Mouse (Mus musculus) forebrain, embryonic 11.5 days (tissue): Measurements from ENCODE around the gene BC029722. TPM values are rescaled to one million over a fixed set of nuclear protein-coding genes. Genes with fewer than 3 reads are reported as not detected.
"Not testable (repeated sequence)": the region's sequence is repeated elsewhere in the genome, so short reads cannot be mapped to it uniquely, and the experiment has no call there.

ENCODE experiments used
- ATAC-seq: fragments of 200-750 bp; cut with Nextera tagmentation; replicated peaks from 2 replicates; pipeline ENCODE4 v1.8.0; 2017; ENCODE audit warnings: moderate TSS enrichment; ENCODE audit not compliant: low FRiP score
- DNase-seq: peaks from one replicate; pipeline ENCODE4 v3.0.0-alpha.2; 2017; ENCODE audit warnings: low spot score
- H3K27ac ChIP-seq: fragments of 300-500 bp; sonication (generic); 2 replicates; pipeline ENCODE4 v1.5.1; 2014; ENCODE audit warnings: low read depth, low read length
- H3K27me3 ChIP-seq: fragments of 300-500 bp; sonication (generic); 2 replicates; pipeline ENCODE4 v1.6.1; 2014; ENCODE audit warnings: mild to moderate bottlenecking, low read length, mixed read lengths; ENCODE audit not compliant: control insufficient read depth, insufficient read depth
- H3K36me3 ChIP-seq: fragments of 300-500 bp; sonication (generic); 2 replicates; pipeline ENCODE4 v1.6.1; 2014; ENCODE audit warnings: mild to moderate bottlenecking, low read length, moderate library complexity, mixed read lengths; ENCODE audit not compliant: control insufficient read depth, insufficient read depth
- H3K4me1 ChIP-seq: fragments of 300-500 bp; sonication (generic); replicated peaks from 2 replicates; pipeline ENCODE4 v1.6.1; 2014; ENCODE audit warnings: low read length, mixed read lengths; ENCODE audit not compliant: control insufficient read depth, insufficient read depth
- H3K4me2 ChIP-seq: fragments of 300-500 bp; sonication (generic); 2 replicates; pipeline ENCODE4 v1.6.1; 2014; ENCODE audit warnings: low read depth, mild to moderate bottlenecking, low read length, moderate library complexity, mixed read lengths; ENCODE audit not compliant: severe bottlenecking
- H3K4me3 ChIP-seq: fragments of 300-500 bp; sonication (generic); 2 replicates; pipeline ENCODE4 v1.5.1; 2014; ENCODE audit warnings: low read depth, low read length
- H3K9ac ChIP-seq: fragments of 300-500 bp; sonication (generic); 2 replicates; pipeline ENCODE4 v1.6.1; 2014; ENCODE audit warnings: low read length
- H3K9me3 ChIP-seq: fragments of 300-500 bp; sonication (generic); 2 replicates; pipeline ENCODE4 v1.6.1; 2016; ENCODE audit warnings: low read length, mixed read lengths; ENCODE audit not compliant: control insufficient read depth
- WGBS: fragments of 180-500 bp; shearing (Covaris S2); extraction: QIAGEN DNeasy Blood & Tissue Kit; methylation state at CpG from one replicate; pipeline ENCODE4 v1.1.7; 2014; 5-methylcytosine and 5-hydroxymethylcytosine counted together
- polyA plus RNA-seq: library from polyadenylated mRNA; unstranded; fragments of >200 nt; fragmentation: Nextera tagmentation; extraction: Ambion mirVana; gene quantifications from 2 replicates; pipeline ENCODE4 v1.2.1, GENCODE M21; 2014

Gene BC029722
- polyA plus RNA-seq, 1 experiment from 2014 or later: 6.9 TPM

DNA sequence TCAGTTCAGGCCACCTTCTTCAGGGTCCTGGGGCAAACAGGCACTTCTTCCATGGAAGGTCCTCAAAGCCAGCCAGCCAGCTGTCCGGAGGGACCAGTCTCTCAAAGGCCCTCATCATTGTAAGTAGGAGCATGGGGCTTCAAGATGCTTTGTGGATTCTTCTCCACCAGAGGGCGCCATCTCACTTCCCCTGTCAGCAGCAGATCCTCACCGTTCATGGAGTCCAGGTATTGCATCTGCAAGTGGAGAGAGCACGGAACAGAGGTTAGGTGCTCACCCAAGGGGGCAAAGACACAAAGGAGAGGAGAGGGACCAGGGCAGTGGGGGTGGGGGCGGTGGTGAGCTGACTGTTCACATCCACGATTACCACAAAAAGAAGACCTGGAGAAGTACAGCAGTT lies 29.1 kb upstream of the BC029722 start:
- Histone ChIP-seq H3K27me3 (no peaks in the 10 kb centered on the region), H3K9ac (no peak overlapping the region), H3K27ac (no peak overlapping the region), H3K4me3 (no peak overlapping the region), H3K9me3 (no peaks in the 10 kb centered on the region), H3K36me3 (no peaks in the 10 kb centered on the region; the same call in 1 of the 2 replicates), H3K4me1 (no peaks in the 10 kb centered on the region), H3K4me2 (no peak overlapping the region)
- ATAC-seq (no peak), DNase-seq (peak; percentile 88)
- 34% methylated on average over 6 of the region's 6 CpGs for WGBS

DNA sequence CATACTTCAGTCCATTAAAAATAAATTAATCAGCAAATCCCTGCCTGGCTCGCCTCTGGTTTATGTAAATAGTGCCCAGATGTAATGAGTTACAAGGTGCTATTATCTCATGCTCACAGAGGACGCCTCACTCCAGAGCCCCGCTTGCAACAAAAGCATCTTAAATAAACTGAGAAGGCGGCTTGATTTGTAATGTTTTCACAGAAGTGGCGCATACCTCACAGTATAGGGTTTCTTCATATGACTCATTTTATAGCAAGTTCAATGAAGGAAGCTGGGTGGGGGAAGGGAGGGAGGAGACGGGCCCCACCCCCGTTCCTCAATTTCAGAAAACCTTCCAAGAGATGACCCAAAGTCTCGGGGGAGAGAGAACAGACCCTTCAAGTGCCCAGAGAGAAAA lies 27.7 kb upstream of the BC029722 start:
- 91% methylated on average over 8 of the region's 8 CpGs for WGBS
- DNase-seq: no peak

DNA sequence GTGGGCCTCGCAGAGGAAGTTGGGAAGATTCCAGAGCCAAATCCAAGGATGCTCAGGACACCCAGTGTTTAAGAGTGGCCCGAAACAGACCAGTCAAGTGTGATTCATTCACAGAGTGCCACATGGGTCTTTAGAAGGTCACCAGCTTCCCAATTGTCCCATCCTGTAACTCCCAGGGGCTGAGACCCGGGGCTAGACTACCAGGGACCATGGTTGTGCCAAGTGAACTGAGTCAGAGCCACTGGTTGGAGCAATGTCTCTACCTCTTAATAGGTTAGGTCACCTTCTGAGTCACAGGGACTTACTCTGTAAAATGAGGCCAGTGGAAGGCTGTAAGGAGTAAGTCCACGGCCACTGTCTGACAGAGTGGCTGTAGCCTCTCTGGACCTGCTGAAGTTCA lies 19.7 kb upstream of the BC029722 start:
- Histone ChIP-seq H3K4me3 (no peak overlapping the region), H3K4me1 (no peaks in the 10 kb centered on the region), H3K36me3 (no peaks in the 10 kb centered on the region), H3K9me3 (no peaks in the 10 kb centered on the region), H3K4me2 (no peak overlapping the region), H3K27ac (no peak overlapping the region), H3K9ac (no peak overlapping the region), H3K27me3 (no peaks in the 10 kb centered on the region)
- WGBS: 85% methylated on average over 4 of the region's 4 CpGs
- DNase-seq (no peak), ATAC-seq (no peak)

More for the DNA sequence above, 27.7 kb upstream of the BC029722 start:
- no peak overlapping the region for H3K4me2 ChIP-seq
- H3K36me3 ChIP-seq: no peaks in the 10 kb centered on the region; the same call in 1 of the 2 replicates
- ATAC-seq: no peak
- no peak overlapping the region for H3K9ac ChIP-seq
- H3K27ac ChIP-seq: no peak overlapping the region
- H3K4me1 ChIP-seq: no peaks in the 10 kb centered on the region
- no peaks in the 10 kb centered on the region for H3K9me3 ChIP-seq
- H3K4me3 ChIP-seq: no peak overlapping the region
- H3K27me3 ChIP-seq: no peaks in the 10 kb centered on the region

- no peak overlapping the region for H3K4me3 ChIP-seq
- H3K9me3 ChIP-seq: no peaks in the 10 kb centered on the region
- 71% methylated on average over 3 of the region's 3 CpGs for WGBS
- H3K4me1 ChIP-seq: no peaks in the 10 kb centered on the region
- H3K4me2 ChIP-seq: no peak overlapping the region
- no peak overlapping the region for H3K9ac ChIP-seq
- H3K27ac ChIP-seq: no peak overlapping the region
- no peaks in the 10 kb centered on the region for H3K27me3 ChIP-seq
- ATAC-seq (no peak), DNase-seq (no peak)
- H3K36me3 ChIP-seq: no peaks in the 10 kb centered on the region
Measured at GRCm38 (mm10) chr2:155837961-155838360, 18.7 kb upstream of the BC029722 start.

GRCm38 (mm10) chr2:155834732-155835131 lies 15.5 kb upstream of the BC029722 start, which contains the start of gene Fam83c:
Gene Fam83c (minus strand): TSS chr2:155834854.
- no peak for ATAC-seq
- Histone ChIP-seq H3K36me3 (no peaks in the 10 kb centered on the region), H3K4me3 (no peak within 1 kb of the TSS), H3K4me2 (no peak within 1 kb of the TSS), H3K27me3 (no peaks in the 10 kb centered on the region), H3K4me1 (no peaks in the 10 kb centered on the region), H3K9ac (no peak within 1 kb of the TSS), H3K9me3 (no peaks in the 10 kb centered on the region), H3K27ac (no peak within 1 kb of the TSS)
- WGBS: 67% methylated on average over 9 of the region's 9 CpGs
- no peak for DNase-seq

- not testable (repeated sequence) for H3K4me3 ChIP-seq, ATAC-seq, H3K4me2 ChIP-seq, H3K9me3 ChIP-seq, H3K27ac ChIP-seq, H3K4me1 ChIP-seq, H3K9ac ChIP-seq, H3K36me3 ChIP-seq, H3K27me3 ChIP-seq, DNase-seq
- WGBS: 75% methylated on average over 1 of the region's 1 CpGs
Measured at GRCm38 (mm10) chr2:155832087-155832486, 12.9 kb upstream of the BC029722 start.

DNA sequence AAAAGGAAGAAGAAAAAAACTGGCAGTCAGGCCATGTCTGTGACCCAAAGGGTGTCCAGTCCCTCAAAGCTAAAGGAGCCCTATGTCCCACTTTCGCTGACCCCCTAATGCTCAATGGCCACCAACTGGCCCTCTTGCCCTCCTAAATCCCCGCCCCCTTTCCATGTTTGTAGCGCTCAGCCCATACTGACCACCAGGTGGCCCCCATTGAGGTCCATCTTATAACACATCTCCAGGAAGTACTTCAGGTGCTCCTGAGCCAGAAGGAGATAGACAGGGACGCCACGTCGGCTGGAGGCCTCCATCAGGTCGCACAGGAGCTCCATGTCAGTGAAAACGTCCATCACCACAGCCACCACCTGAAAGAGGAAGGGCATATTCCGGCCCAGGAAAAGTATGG lies 12.1 kb upstream of the BC029722 start:
- no peak for ATAC-seq
- 57% methylated on average over 9 of the region's 9 CpGs for WGBS
- H3K9ac ChIP-seq: no peak overlapping the region
- H3K27ac ChIP-seq: no peak overlapping the region
- no peak for DNase-seq
- no peak overlapping the region for H3K4me3 ChIP-seq
- peaks cover 3% of the 10 kb centered on the region for H3K4me1 ChIP-seq
- no peak overlapping the region for H3K4me2 ChIP-seq
- no peaks in the 10 kb centered on the region for H3K27me3 ChIP-seq
- H3K9me3 ChIP-seq: no peaks in the 10 kb centered on the region
- no peaks in the 10 kb centered on the region for H3K36me3 ChIP-seq

DNA sequence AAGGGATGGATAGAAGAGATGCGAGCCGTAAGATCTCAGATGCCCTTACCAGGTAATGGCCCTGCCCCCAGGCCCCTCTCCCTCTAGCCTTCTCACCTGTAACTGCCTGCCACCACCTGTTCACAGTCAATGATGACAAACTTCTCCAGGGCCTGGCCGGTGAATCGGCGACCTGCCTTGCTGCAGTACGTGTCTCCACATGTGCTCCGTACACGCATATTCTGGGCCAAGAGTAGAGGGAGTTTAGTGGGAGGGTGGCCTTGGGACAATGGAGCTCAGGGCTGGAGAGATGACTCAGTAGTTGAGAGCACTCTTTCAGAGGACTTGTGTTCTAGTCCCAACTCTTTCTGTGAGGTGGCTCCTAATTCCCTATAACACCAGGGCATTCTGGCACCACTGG lies 11.6 kb upstream of the BC029722 start:
- H3K36me3 ChIP-seq: no peaks in the 10 kb centered on the region
- ATAC-seq (no peak), DNase-seq (no peak)
- 92% methylated on average over 8 of the region's 8 CpGs for WGBS
- no peaks in the 10 kb centered on the region for H3K9me3 ChIP-seq
- peaks cover 5% of the 10 kb centered on the region for H3K4me1 ChIP-seq
- no peak overlapping the region for H3K9ac ChIP-seq
- no peak overlapping the region for H3K4me2 ChIP-seq
- no peak overlapping the region for H3K27ac ChIP-seq
- H3K4me3 ChIP-seq: no peak overlapping the region
- H3K27me3 ChIP-seq: no peaks in the 10 kb centered on the region

GRCm38 (mm10) chr2:155826630-155827424 lies 7.6 kb upstream of the BC029722 start, which contains the start of gene Eif6:
Gene Eif6 (minus strand): TSS chr2:155826925.
- Histone ChIP-seq H3K27me3 (no peaks in the 10 kb centered on the region), H3K27ac (no peak within 1 kb of the TSS), H3K4me1 (peaks cover 8% of the 10 kb centered on the region), H3K4me2 (peak within 1 kb of the TSS; percentile 92), H3K9me3 (no peaks in the 10 kb centered on the region), H3K36me3 (no peaks in the 10 kb centered on the region), H3K4me3 (peak within 1 kb of the TSS; percentile 91), H3K9ac (peak within 1 kb of the TSS; percentile 83)
- DNase-seq (peak; percentile 94), ATAC-seq (peak; percentile 92)
- 3% methylated on average over 27 of the region's 27 CpGs for WGBS
